Mouse (Mus musculus) heart, postnatal 10 days (tissue): Measurements from ENCODE around the gene Eif4e. TPM values are rescaled to one million over a fixed set of nuclear protein-coding genes. Genes with fewer than 3 reads are reported as not detected.
"Not testable (repeated sequence)": the region's sequence is repeated elsewhere in the genome, so short reads cannot be mapped to it uniquely, and the experiment has no call there.

Experiments
- DNase-seq, 2 experiments: peaks; one replicate each; pipeline ENCODE4 v3.0.0; 2021
- intact Hi-C: fragments of 180-260 bp; cut with DNase I; formaldehyde crosslinking; loops from one replicate; pipeline ENCODE4 v1.15.1; 2025
- total RNA-seq, 2 experiments: library from RNA; stranded (reverse); gene quantifications; 2 replicates each; pipeline ENCODE4 v1.2.3; 2021

Eif4e gene
- total RNA-seq, 2 experiments from 2014 or later: 125 to 138 TPM

- no peak for DNase-seq
- intact Hi-C loops: loop anchor here (5.0 kb wide), 1 partner anchor 391 kb away; no protein-coding TSS in a partner anchor
Observed at GRCm38 (mm10) chr3:138515656-138516370, 10.2 kb upstream of the Eif4e start.

GRCm38 (mm10) chr3:138517881-138518280, 8.1 kb upstream of the Eif4e start:
- no peak for DNase-seq
- intact Hi-C loops: loop anchor here (5.0 kb wide), 1 partner anchor 389 kb away; no protein-coding TSS in a partner anchor

- intact Hi-C loops: loop anchor here (5.0 kb wide), 1 partner anchor 388 kb away; no protein-coding TSS in a partner anchor
- DNase-seq: no peak
Observed at GRCm38 (mm10) chr3:138519218-138519617, 6.8 kb upstream of the Eif4e start.

- DNase-seq: no peak
- intact Hi-C loops: loop anchor here (10.0 kb wide), 1 partner anchor 659 kb away; the partner anchor contains the start of genes Dnajb14 and H2afz
Observed at GRCm38 (mm10) chr3:138523956-138524355, 2.0 kb upstream of the Eif4e start.

GRCm38 (mm10) chr3:138525494-138525893, 485 bp upstream of the Eif4e start:
- no peak for DNase-seq
- intact Hi-C loops: loop anchor here (10.0 kb wide), 1 partner anchor 661 kb away; the partner anchor contains the start of genes Dnajb14 and H2afz

GRCm38 (mm10) chr3:138526916-138527666, 1.1 kb downstream of the Eif4e start:
- peak; percentile 98 for DNase-seq
- intact Hi-C loops: loop anchor here (2.0 to 10.0 kb wide), 2 partner anchors 38 to 662 kb away; partner anchors contain the start of genes Dnajb14, H2afz and Metap1

GRCm38 (mm10) chr3:138527667-138528231, 1.8 kb downstream of the Eif4e start:
- DNase-seq: peak; percentile 81 to 83
- intact Hi-C loops: loop anchor here (2.0 to 10.0 kb wide), 2 partner anchors 39 to 663 kb away; partner anchors contain the start of genes Dnajb14, H2afz and Metap1

GRCm38 (mm10) chr3:138528265-138528664, 2.3 kb downstream of the Eif4e start:
- intact Hi-C loops: loop anchor here (10.0 kb wide), 1 partner anchor 663 kb away; the partner anchor contains the start of genes Dnajb14 and H2afz

GRCm38 (mm10) chr3:138530578-138531478, 4.8 kb downstream of the Eif4e start:
- intact Hi-C loops: no loop called here
- DNase-seq: no peak

More at GRCm38 (mm10) chr3:138528265-138528664, 2.3 kb downstream of the Eif4e start:
- DNase-seq: no peak

- DNase-seq: no peak
- intact Hi-C loops: no loop called here
Observed at GRCm38 (mm10) chr3:138531479-138532181, 5.7 kb downstream of the Eif4e start.

GRCm38 (mm10) chr3:138532764-138533163, 6.8 kb downstream of the Eif4e start:
- intact Hi-C loops: no loop called here
- no peak for DNase-seq

- intact Hi-C loops: no loop called here
- no peak for DNase-seq
Observed at GRCm38 (mm10) chr3:138536031-138536430, 10.1 kb downstream of the Eif4e start.

- no peak for DNase-seq
Observed at GRCm38 (mm10) chr3:138542621-138543020, 16.6 kb downstream of the Eif4e start.

GRCm38 (mm10) chr3:138544117-138544516, 18.1 kb downstream of the Eif4e start:
- no peak for DNase-seq
- intact Hi-C loops: no loop called here

More at GRCm38 (mm10) chr3:138542621-138543020, 16.6 kb downstream of the Eif4e start:
- intact Hi-C loops: no loop called here

- intact Hi-C loops: no loop called here
- no peak for DNase-seq
Observed at GRCm38 (mm10) chr3:138546678-138547077, 20.7 kb downstream of the Eif4e start.

GRCm38 (mm10) chr3:138549045-138549444, 23.1 kb downstream of the Eif4e start:
- intact Hi-C loops: no loop called here
- DNase-seq: no peak

- intact Hi-C loops: no loop called here
- DNase-seq: peak; percentile 28 to 37
Observed at GRCm38 (mm10) chr3:138550336-138551123, 24.6 kb downstream of the Eif4e start.

GRCm38 (mm10) chr3:138555279-138555678, 29.3 kb downstream of the Eif4e start:
- intact Hi-C loops, DNase-seq: not testable (repeated sequence)
